Mouse (Mus musculus) limb, embryonic 12.5 days (tissue): ENCODE results near the gene Gpr68. TPM values are rescaled to one million over a fixed set of nuclear protein-coding genes. Genes with fewer than 3 reads are reported as not detected.

ENCODE experiments used
- polyA plus RNA-seq: library from polyadenylated mRNA; unstranded; fragments of >200 nt; fragmentation: Nextera tagmentation; extraction: Ambion mirVana; gene quantifications from 2 replicates; pipeline ENCODE4 v1.2.1, GENCODE M21; 2016

The Gpr68 gene
- polyA plus RNA-seq, 1 experiment from 2014 or later: 0.13 TPM

Other genes starting within 250 kb of the Gpr68 start
- 6.6 TPM in 2 replicates for gene Rps6ka5, start 181.2 kb downstream of the Gpr68 start, polyA plus RNA-seq
- 0.99 and 1.5 TPM in 2 replicates for gene Dglucy, start 129.1 kb downstream of the Gpr68 start, polyA plus RNA-seq
- 4.2 and 4.3 TPM in 2 replicates for gene Ccdc88c, start 120.9 kb upstream of the Gpr68 start, polyA plus RNA-seq
- 67.9 and 76.3 TPM in 2 replicates for gene Ppp4r3a, start 175.5 kb upstream of the Gpr68 start, polyA plus RNA-seq